Mouse (Mus musculus): ENCODE measurements around the gene Itga1. TPM values are rescaled to one million over a fixed set of nuclear protein-coding genes. Genes with fewer than 3 reads are reported as not detected.

The Itga1 gene
- total and polyA plus RNA-seq, 2 experiments from 2014 or later = 4.1 to 4.6 TPM

DNA sequence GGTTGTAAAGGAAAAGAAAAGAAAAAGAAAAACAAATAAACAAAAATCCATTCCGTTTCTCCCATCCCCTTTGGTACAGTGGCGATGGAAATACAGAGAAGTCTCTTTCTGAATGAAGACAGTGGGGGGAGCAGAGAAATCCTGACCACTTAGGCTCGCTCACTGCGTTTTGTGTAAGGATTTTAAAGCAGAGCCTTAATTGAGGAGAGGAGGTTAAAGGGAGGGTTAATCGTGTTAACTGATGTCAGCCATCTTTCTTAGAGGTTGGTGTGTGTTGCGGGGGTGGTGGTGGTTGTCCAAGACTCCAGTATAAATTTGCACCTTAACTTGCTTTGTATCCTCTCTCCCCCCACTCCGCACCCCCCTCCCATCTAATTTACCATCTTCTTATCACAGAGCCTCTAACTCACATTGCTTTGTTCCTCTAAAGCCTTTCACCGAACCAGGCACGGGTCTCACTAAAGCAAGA lies 10.8 kb downstream of the Itga1 start:
- WGBS = 51% methylated on average over 9 of the region's 9 CpGs
- no peak for TF ChIP-seq CTCF (IDR thresholded peaks at IDR 0.05; ENCODE audit: low read depth)
- ATAC-seq (no peak), DNase-seq (ENCODE audit: low spot score) (no peak)
- Histone ChIP-seq H3K9ac (replicated peaks; ENCODE audit: low read length) (peak overlapping the region; percentile 46; the same call in 1 of the 2 replicates), H3K27ac (peak overlapping the region; percentile 76; the same call in 1 of the 2 replicates), H3K4me2 (ENCODE audit: low read depth, low read length) (peak overlapping the region; percentile 99), H3K4me1 (ENCODE audit: insufficient read depth, low read length) (no peaks in the 10 kb centered on the region), H3K27me3 (ENCODE audit: insufficient read depth, low read length) (no peaks in the 10 kb centered on the region), H3K36me3 (ENCODE audit: insufficient read depth, low read length) (0 out of 2 replicates have a peak, but pooled peaks cover 5% of the 10 kb centered on the region), H3K9me3 (ENCODE audit: low read length) (no peaks in the 10 kb centered on the region; the same call in 1 of the 2 replicates), H3K4me3 (ENCODE audit: low read length) (peak overlapping the region; percentile 62)

DNA sequence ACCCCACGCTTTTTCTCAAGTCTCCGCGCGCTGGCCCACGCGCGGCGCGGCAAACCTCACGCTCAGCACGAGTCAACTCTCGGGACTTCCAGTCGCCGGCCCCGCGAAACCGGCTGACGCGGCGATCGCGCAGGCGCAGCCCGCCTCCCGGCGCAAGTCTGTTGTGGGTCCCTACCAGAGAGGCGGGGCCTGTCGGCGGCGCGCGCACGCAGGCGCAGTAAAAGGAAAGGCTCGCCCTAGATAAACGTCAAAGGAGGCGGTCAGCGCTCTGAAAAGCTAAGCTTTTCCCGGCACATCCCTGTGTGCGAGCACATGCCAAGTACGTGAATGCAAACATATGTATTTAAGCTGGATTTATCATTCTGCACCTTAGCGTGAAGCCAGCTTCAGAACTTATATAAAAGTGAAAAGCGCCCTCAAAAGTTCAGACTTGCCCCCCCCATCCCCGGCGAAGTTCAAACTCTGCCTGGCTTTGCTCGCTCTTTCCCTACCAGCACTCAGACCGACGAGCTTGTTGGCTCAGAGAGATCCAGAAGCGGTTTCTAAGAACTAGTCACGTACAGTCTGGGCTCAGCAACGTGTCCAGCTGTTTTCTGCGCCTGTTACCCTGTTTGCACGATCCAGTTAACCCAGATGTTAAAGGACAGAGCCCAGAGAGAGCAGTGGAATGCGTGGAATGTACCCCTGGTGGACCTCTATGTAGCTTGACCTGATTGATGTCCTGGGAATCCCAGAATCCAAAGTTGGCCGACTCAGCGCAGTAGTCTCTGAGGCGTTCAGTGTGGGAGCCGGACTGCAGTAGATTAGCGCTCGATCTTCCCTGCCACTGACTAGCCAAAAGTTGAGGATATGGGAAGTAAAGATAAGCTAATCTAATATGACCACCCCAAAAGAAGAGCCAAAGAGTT lies 11.4 kb downstream of the Itga1 start, which contains the start of gene Pelo:
Gene Pelo (minus strand): TSS at position 118 of the 908 bp plus-strand sequence.
- peak; percentile 97 for ATAC-seq
- H3K27ac ChIP-seq = peak within 1 kb of the TSS; percentile 76
- 0 out of 2 replicates have a peak, but pooled peaks cover 5% of the 10 kb centered on the region for H3K36me3 ChIP-seq (ENCODE audit: insufficient read depth, low read length)
- no peaks in the 10 kb centered on the region for H3K4me1 ChIP-seq (ENCODE audit: insufficient read depth, low read length)
- peak within 1 kb of the TSS; percentile 62 for H3K4me3 ChIP-seq (ENCODE audit: low read length)
- H3K9ac ChIP-seq (replicated peaks; ENCODE audit: low read length) = peak within 1 kb of the TSS; percentile 46
- no peaks in the 10 kb centered on the region for H3K27me3 ChIP-seq (ENCODE audit: insufficient read depth, low read length)
- no peak for TF ChIP-seq CTCF (IDR thresholded peaks at IDR 0.05; ENCODE audit: low read depth)
- peak; percentile 96 for DNase-seq (ENCODE audit: low spot score)
- WGBS = 2% methylated on average over 60 of the region's 60 CpGs
- H3K9me3 ChIP-seq (ENCODE audit: low read length) = no peaks in the 10 kb centered on the region; the same call in 1 of the 2 replicates
- peak within 1 kb of the TSS; percentile 99 for H3K4me2 ChIP-seq (ENCODE audit: low read depth, low read length)

DNA sequence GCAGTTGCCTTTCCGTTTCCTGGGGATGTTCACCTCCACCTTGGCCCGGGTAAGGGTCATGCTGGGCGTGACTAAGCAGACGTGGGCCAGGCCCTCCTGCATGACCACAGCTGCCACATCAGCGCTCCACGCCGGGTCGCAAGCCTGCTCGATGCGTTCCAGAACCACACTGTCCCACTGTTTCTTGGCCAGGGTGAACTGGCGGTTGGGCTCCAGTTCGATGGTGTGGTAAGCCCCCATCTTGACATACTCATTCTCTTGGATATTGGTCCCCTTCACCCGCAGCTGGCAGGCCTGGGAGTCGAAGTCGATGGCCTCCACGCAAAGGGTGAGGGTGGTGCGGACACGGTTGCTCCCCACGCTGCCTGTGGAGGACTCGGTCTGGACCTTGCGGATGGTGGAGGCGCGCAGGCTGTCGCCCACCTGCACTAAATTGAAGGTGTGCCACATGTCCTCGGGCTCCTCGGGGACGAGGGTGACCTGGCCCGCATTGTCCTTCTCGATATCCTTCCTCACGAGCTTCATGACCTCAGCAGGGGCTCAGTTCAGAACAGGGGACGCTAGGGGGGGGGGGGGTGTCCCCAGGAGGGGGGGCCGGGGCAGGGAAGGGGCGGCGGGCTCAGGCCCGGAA lies 12.3 kb downstream of the Itga1 start:
- Histone ChIP-seq H3K9ac (replicated peaks; ENCODE audit: low read length) (peak overlapping the region; percentile 46), H3K4me2 (ENCODE audit: low read depth, low read length) (peak overlapping the region; percentile 99), H3K27ac (peak overlapping the region; percentile 76; the same call in 1 of the 2 replicates), H3K27me3 (ENCODE audit: insufficient read depth, low read length) (no peaks in the 10 kb centered on the region), H3K4me1 (ENCODE audit: insufficient read depth, low read length) (no peaks in the 10 kb centered on the region), H3K9me3 (ENCODE audit: low read length) (no peaks in the 10 kb centered on the region; the same call in 1 of the 2 replicates), H3K36me3 (ENCODE audit: insufficient read depth, low read length) (0 out of 2 replicates have a peak, but pooled peaks cover 5% of the 10 kb centered on the region), H3K4me3 (ENCODE audit: low read length) (peak overlapping the region; percentile 62)
- peak; percentile 68 for ATAC-seq
- no peak for TF ChIP-seq CTCF (IDR thresholded peaks at IDR 0.05; ENCODE audit: low read depth)
- DNase-seq (ENCODE audit: low spot score) = peak; percentile 25
- 5% methylated on average over 32 of the region's 35 CpGs for WGBS

DNA sequence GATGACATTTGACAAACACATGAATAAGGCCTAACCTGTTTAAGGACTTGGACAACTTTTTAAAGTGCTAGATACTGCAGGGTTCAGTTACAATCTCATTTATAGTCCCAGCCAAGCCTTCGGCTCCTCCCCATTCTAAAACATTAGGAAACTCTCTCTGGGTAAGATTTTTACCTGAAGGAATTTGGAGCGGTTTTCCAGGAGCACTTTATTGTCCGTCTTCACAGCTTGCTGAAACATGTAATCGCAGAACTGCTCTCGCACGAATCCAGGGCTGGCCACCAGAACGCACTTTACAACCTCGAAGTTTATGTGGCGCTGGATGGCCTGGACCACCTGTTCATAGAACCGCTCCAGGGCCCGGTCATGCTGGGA lies 12.8 kb downstream of the Itga1 start:
- Histone ChIP-seq H3K4me1 (ENCODE audit: insufficient read depth, low read length) (no peaks in the 10 kb centered on the region), H3K27me3 (ENCODE audit: insufficient read depth, low read length) (no peaks in the 10 kb centered on the region), H3K4me3 (ENCODE audit: low read length) (peak overlapping the region; percentile 62), H3K36me3 (ENCODE audit: insufficient read depth, low read length) (0 out of 2 replicates have a peak, but pooled peaks cover 5% of the 10 kb centered on the region), H3K9ac (replicated peaks; ENCODE audit: low read length) (peak overlapping the region; percentile 46), H3K27ac (no peak overlapping the region), H3K9me3 (ENCODE audit: low read length) (no peaks in the 10 kb centered on the region; the same call in 1 of the 2 replicates), H3K4me2 (ENCODE audit: low read depth, low read length) (peak overlapping the region; percentile 99)
- ATAC-seq (no peak), DNase-seq (ENCODE audit: low spot score) (peak; percentile 1)
- no peak for TF ChIP-seq CTCF (IDR thresholded peaks at IDR 0.05; ENCODE audit: low read depth)
- 67% methylated on average over 11 of the region's 11 CpGs for WGBS

DNA sequence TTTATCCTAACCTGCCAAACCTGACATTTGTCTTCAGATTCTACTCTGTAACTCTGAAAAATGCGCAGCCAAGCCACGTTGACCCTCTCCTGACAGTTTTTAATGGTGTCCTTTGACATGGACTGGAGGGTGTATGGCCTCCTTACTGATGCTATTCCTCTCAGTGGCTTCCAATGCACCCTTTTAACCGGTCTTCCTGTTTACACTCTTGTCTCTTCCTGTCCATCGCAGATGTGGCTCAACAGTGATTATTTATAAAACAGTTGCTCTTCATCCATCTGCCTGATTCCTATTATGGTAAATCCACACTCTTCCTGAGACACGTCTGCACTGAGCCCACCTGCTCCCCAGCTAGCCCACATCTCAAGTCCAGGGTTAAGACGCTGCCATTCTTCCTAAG lies 15.8 kb downstream of the Itga1 start:
- WGBS = 90% methylated on average over 6 of the region's 6 CpGs
- TF ChIP-seq CTCF (IDR thresholded peaks at IDR 0.05; ENCODE audit: low read depth) = no peak
- H3K9ac ChIP-seq (replicated peaks; ENCODE audit: low read length) = no peak overlapping the region
- H3K36me3 ChIP-seq (ENCODE audit: insufficient read depth, low read length) = 0 out of 2 replicates have a peak, but pooled peaks cover 5% of the 10 kb centered on the region
- no peaks in the 10 kb centered on the region for H3K4me1 ChIP-seq (ENCODE audit: insufficient read depth, low read length)
- ATAC-seq (no peak), DNase-seq (ENCODE audit: low spot score) (no peak)
- H3K4me2 ChIP-seq (ENCODE audit: low read depth, low read length) = no peak overlapping the region
- H3K9me3 ChIP-seq (ENCODE audit: low read length) = no peaks in the 10 kb centered on the region; the same call in 1 of the 2 replicates
- H3K27ac ChIP-seq = no peak overlapping the region
- no peaks in the 10 kb centered on the region for H3K27me3 ChIP-seq (ENCODE audit: insufficient read depth, low read length)
- H3K4me3 ChIP-seq (ENCODE audit: low read length) = no peak overlapping the region

DNA sequence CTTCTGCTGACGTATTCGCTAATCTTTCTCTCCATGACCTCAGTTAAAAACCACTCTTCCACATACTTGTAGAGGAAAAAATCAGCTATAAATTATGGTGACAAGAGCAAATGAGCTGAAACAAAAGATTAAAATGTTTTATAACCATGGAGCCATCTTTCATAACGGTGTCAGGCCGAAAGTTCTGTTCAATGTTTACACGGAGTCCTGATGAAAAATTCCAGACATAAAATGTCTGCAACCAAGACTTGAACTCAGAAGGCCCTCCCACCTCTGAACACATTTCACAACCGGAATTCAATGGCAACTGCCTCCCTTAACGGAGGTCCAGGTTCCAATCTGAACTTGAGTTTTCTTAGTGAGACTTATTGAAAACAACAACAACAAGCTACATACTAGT lies 19.4 kb downstream of the Itga1 start:
- Histone ChIP-seq H3K9me3 (ENCODE audit: low read length) (no peaks in the 10 kb centered on the region; the same call in 1 of the 2 replicates), H3K27me3 (ENCODE audit: insufficient read depth, low read length) (no peaks in the 10 kb centered on the region), H3K4me1 (ENCODE audit: insufficient read depth, low read length) (no peaks in the 10 kb centered on the region), H3K36me3 (ENCODE audit: insufficient read depth, low read length) (no peaks in the 10 kb centered on the region), H3K9ac (replicated peaks; ENCODE audit: low read length) (no peak overlapping the region), H3K4me2 (ENCODE audit: low read depth, low read length) (no peak overlapping the region), H3K27ac (no peak overlapping the region), H3K4me3 (ENCODE audit: low read length) (no peak overlapping the region)
- whole genome bisulfite sequencing = 94% methylated on average over 7 of the region's 7 CpGs
- TF ChIP-seq CTCF (IDR thresholded peaks at IDR 0.05; ENCODE audit: low read depth) = no peak
- ATAC-seq (no peak), DNase-seq (ENCODE audit: low spot score) (no peak)
